Mouse (Mus musculus) liver, embryonic 15.5 days (tissue): ENCODE measurements around the gene Egln3. TPM values are rescaled to one million over a fixed set of nuclear protein-coding genes. Genes with fewer than 3 reads are reported as not detected.
A peak's percentile ranks its signal among the peaks of the same experiment; 100 is the strongest.

ENCODE experiments used
- ATAC-seq: fragments of 200-750 bp; cut with Nextera tagmentation; 2 replicates; pipeline ENCODE4 v1.8.0; 2017; ENCODE audit warnings: moderate number of reproducible peaks, mild to moderate bottlenecking, moderate library complexity; ENCODE audit not compliant: insufficient read depth
- H3K27ac ChIP-seq: fragments of 300-500 bp; sonication (generic); replicated peaks from 2 replicates; pipeline ENCODE4 v1.5.1; 2015; ENCODE audit warnings: mild to moderate bottlenecking, inconsistent platforms
- H3K27me3 ChIP-seq: fragments of 300-500 bp; sonication (generic); 2 replicates; pipeline ENCODE4 v1.6.1; 2015; ENCODE audit warnings: mild to moderate bottlenecking, inconsistent platforms
- H3K36me3 ChIP-seq: fragments of 300-500 bp; sonication (generic); replicated peaks from 2 replicates; pipeline ENCODE4 v1.6.1; 2015; ENCODE audit warnings: moderate library complexity, mild to moderate bottlenecking, inconsistent platforms
- H3K4me1 ChIP-seq: fragments of 300-500 bp; sonication (generic); replicated peaks from 2 replicates; pipeline ENCODE4 v1.6.1; 2015; ENCODE audit warnings: inconsistent platforms
- H3K4me2 ChIP-seq: fragments of 300-500 bp; sonication (generic); 2 replicates; pipeline ENCODE4 v1.6.1; 2015; ENCODE audit warnings: moderate library complexity, mild to moderate bottlenecking, inconsistent platforms
- H3K4me3 ChIP-seq: fragments of 300-500 bp; sonication (generic); replicated peaks from 2 replicates; pipeline ENCODE4 v1.5.1; 2015; ENCODE audit warnings: mild to moderate bottlenecking, inconsistent platforms
- H3K9ac ChIP-seq: fragments of 300-500 bp; sonication (generic); 2 replicates; pipeline ENCODE4 v1.6.1; 2015; ENCODE audit warnings: moderate library complexity, mild to moderate bottlenecking, inconsistent platforms
- H3K9me3 ChIP-seq: fragments of 300-500 bp; sonication (generic); replicated peaks from 2 replicates; pipeline ENCODE4 v1.6.1; 2016; ENCODE audit warnings: inconsistent platforms
- WGBS: fragments of 180-500 bp; shearing (Covaris S2); methylation state at CpG from one replicate; pipeline ENCODE4 v1.1.7; 2015; ENCODE audit warnings: mixed read lengths; ENCODE audit not compliant: insufficient replicate concordance; 5-methylcytosine and 5-hydroxymethylcytosine counted together
- polyA plus RNA-seq: library from polyadenylated mRNA; unstranded; fragments of >200 nt; fragmentation: Nextera tagmentation; extraction: Ambion mirVana; gene quantifications from 2 replicates; pipeline ENCODE4 v1.2.1, GENCODE M21; 2015

Egln3 gene
- polyA plus RNA-seq = 2.3 and 3.5 TPM in 2 replicates

DNA sequence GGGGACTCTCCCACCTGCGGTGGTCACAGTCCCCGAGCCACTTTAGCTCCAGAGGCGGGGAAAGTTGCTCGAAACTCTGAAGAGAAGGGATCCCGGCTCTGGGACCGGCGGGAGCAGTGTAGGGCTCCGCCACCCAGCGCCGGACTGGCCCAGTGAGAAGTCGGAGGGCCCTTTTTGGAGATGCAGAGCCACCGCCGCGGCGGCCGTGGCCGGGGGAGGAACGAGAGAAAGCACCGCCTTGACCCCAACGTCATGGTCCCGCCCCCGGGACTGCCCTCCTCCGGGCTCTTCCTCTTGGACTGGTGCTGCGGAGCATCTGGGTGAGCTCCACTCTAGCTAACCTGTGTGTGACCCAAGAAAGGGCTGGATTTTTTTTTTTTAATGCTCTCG, at the start of gene Egln3:
Gene Egln3 (minus strand): TSS at position 205 of the 390 bp plus-strand sequence.
- H3K27ac ChIP-seq = no peak within 1 kb of the TSS
- peak; percentile 74 for ATAC-seq
- H3K36me3 ChIP-seq = no peaks in the 10 kb centered on the region
- H3K9me3 ChIP-seq = no peaks in the 10 kb centered on the region
- H3K4me3 ChIP-seq = peak within 1 kb of the TSS; percentile 59
- under 1% methylated on average over 25 of the region's 25 CpGs for WGBS
- H3K4me1 ChIP-seq = peaks cover 16% of the 10 kb centered on the region
- H3K27me3 ChIP-seq = peaks cover 50% of the 10 kb centered on the region
- peak within 1 kb of the TSS; percentile 53 for H3K9ac ChIP-seq
- peak within 1 kb of the TSS; percentile 77 for H3K4me2 ChIP-seq

DNA sequence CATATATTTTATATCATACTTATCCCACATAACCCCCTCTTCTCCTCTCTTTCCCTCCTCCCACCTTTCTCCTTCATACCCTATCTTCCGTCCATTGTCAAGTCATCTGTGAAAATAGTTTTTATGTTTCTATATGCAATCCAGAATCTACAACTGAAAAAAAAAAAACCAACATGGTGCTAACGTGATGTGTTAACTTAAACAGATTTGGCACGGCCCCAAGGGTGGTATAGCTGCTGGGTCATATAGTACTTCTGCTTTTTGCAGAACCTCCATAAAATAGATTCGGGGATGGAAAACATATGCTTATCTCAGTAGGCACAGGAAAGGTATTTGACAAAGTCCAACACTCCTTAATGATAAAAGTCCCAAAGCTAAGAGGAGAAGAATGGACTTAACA, 49.8 kb upstream of the Egln3 start:
- no peak overlapping the region for H3K4me2 ChIP-seq
- H3K9ac ChIP-seq = no peak overlapping the region
- H3K9me3 ChIP-seq = no peaks in the 10 kb centered on the region
- WGBS = 25% methylated on average over 4 of the region's 4 CpGs
- ATAC-seq = no peak
- no peaks in the 10 kb centered on the region for H3K27me3 ChIP-seq
- H3K4me3 ChIP-seq = no peak overlapping the region
- H3K36me3 ChIP-seq = no peaks in the 10 kb centered on the region
- H3K27ac ChIP-seq = no peak overlapping the region
- H3K4me1 ChIP-seq = peaks cover 3% of the 10 kb centered on the region; the same call in 1 of the 2 replicates

DNA sequence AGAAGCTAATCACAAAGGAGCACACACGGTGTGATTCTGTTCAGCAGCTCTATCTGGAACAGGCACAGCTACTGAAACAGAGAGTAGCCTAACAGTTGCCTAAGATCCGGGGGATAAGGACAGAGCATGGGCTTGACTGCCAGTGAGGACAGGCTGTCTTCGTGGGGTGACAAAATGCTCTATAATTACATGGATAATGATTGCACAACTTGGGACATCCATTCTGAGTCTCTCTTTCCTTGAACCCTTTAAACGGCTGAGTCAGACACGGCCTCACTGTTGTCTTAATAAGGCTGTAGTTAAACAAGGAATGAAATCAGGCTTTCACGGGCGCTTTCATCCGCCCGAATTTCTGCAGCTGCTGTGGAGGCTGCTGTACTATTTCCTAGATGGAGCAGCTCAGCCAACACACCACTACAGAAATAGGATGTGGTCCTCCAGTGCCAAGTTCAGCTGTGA, 48.3 kb upstream of the Egln3 start:
- ATAC-seq = no peak
- WGBS = 60% methylated on average over 9 of the region's 9 CpGs

DNA sequence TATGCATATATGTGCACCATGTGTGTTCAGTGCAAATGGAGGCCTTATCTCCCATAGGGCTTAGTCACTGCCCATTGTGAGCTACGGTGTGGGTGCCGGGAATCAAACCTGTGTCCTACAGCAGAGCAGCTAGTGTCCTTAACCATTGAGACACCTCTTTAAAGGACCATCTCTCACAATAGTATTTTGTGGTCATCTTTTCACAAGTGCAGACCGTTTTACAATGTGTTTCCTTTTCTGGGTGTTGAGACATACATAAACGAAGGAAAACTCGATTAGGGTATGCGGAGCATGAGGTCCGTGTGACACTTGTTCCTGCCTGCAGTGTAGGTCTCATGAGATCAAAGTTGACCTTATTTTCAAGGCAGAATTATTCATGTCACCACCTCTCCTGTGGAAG, 44.2 kb upstream of the Egln3 start:
- 69% methylated on average over 7 of the region's 7 CpGs for WGBS

More for the DNA sequence above, 48.3 kb upstream of the Egln3 start:
- Histone ChIP-seq H3K9me3 (no peaks in the 10 kb centered on the region), H3K27me3 (no peaks in the 10 kb centered on the region), H3K4me2 (no peak overlapping the region), H3K4me1 (peaks cover 3% of the 10 kb centered on the region; the same call in 1 of the 2 replicates), H3K27ac (no peak overlapping the region), H3K36me3 (no peaks in the 10 kb centered on the region), H3K9ac (no peak overlapping the region), H3K4me3 (no peak overlapping the region)

DNA sequence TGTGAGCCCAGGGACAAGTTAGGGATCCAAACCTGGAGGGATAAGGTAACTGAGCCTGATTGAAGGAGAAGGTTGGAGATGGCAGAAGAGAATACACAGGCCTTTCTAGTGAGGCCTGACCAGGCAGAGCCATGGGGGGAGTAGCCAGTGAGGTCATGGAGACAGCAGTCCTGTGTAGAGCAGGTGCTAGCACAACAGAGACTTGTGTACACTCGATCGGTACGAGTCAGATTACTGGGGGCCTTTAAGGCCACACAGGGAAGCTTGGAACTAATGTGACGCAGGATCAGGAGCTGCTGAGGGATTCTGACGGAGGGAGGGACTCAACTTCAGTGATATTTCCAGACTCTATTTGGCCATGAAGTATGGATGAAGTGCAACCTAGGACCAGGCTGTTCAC, 39.5 kb upstream of the Egln3 start:
- no peaks in the 10 kb centered on the region for H3K27me3 ChIP-seq
- WGBS = 58% methylated on average over 5 of the region's 5 CpGs
- no peaks in the 10 kb centered on the region for H3K9me3 ChIP-seq
- no peak overlapping the region for H3K27ac ChIP-seq
- H3K4me1 ChIP-seq = no peaks in the 10 kb centered on the region
- H3K4me3 ChIP-seq = no peak overlapping the region
- H3K4me2 ChIP-seq = no peak overlapping the region
- H3K9ac ChIP-seq = no peak overlapping the region
- H3K36me3 ChIP-seq = no peaks in the 10 kb centered on the region
- ATAC-seq = no peak

More for the DNA sequence above, 44.2 kb upstream of the Egln3 start:
- H3K4me2 ChIP-seq = no peak overlapping the region
- no peak overlapping the region for H3K4me3 ChIP-seq
- no peaks in the 10 kb centered on the region for H3K4me1 ChIP-seq
- H3K9ac ChIP-seq = no peak overlapping the region
- no peaks in the 10 kb centered on the region for H3K27me3 ChIP-seq
- ATAC-seq = no peak
- no peak overlapping the region for H3K27ac ChIP-seq
- H3K36me3 ChIP-seq = no peaks in the 10 kb centered on the region
- no peaks in the 10 kb centered on the region for H3K9me3 ChIP-seq

DNA sequence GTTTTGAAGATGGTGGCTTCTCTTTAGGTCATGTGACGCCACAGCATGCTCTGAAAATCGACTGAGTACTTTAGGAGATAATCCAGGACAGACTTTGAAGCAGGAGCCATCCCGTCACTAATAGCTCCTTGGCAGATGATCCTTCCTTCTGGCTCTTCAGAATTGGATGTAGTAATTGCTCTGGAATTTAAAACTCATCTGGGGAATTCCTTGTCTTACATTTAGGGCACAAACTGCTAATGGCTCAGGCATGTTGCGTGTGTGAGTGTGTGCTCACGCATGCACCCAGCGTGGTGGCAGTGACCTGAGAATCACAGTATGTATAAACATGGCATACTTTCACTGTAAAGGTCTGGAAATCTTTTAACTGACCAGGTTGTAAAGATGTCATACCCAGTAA, 38.3 kb upstream of the Egln3 start:
- no peak for ATAC-seq
- Histone ChIP-seq H3K27ac (no peak overlapping the region), H3K4me3 (no peak overlapping the region), H3K27me3 (no peaks in the 10 kb centered on the region), H3K9me3 (no peaks in the 10 kb centered on the region), H3K4me2 (no peak overlapping the region), H3K9ac (no peak overlapping the region), H3K36me3 (no peaks in the 10 kb centered on the region), H3K4me1 (no peaks in the 10 kb centered on the region)
- 69% methylated on average over 6 of the region's 6 CpGs for WGBS

DNA sequence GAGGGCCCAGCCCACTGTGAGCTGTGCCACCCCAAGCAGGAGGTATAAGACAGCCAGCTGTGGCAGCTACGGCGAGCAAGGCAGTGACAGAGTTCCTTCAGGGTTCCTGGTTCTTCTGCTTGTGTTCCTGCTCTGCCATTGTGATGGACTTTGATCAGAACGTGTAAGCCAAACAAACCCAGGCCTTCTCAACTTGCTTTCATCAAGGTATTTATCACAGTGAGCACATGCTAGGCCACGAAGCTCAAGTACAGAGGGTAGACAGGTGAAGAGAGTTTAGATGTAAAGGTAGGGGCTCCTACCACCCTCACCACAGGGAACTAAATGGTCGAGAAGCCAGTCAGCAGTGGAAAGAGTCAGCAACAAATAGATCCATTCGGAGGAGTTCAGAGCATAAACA, 30.1 kb upstream of the Egln3 start:
- H3K27me3 ChIP-seq = no peaks in the 10 kb centered on the region
- WGBS = 58% methylated on average over 6 of the region's 6 CpGs

DNA sequence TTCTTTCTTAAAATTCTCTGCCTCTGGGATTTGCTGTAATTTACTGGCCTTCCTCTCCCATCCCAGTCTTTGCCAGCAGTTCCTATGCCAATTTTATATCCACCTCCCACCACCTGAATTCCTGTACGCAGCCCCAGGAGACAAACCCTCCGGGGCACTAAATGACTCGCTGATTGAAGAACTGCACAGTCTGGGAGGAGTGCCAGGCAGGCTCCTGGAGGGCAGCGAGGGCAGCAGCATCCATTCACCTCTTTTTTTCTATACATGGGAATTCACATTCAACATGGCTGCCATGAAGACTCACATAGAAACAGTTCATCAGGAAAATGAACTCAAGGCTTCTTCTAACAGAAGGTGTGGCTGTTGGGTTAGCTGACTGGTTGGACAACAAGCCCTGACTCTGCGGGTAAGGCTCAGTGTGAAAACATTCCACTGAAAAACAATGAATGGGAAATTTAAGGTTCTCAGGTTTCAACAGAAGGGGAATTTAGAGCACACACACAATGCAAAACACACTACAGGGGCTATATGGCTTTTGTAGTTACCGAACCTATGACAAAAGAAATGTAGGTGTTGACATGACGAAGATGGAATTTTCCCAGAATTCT, 29.4 kb upstream of the Egln3 start:
- H3K36me3 ChIP-seq = no peaks in the 10 kb centered on the region
- H3K4me3 ChIP-seq = no peak overlapping the region
- H3K9me3 ChIP-seq = no peaks in the 10 kb centered on the region
- no peak overlapping the region for H3K4me2 ChIP-seq
- H3K4me1 ChIP-seq = no peaks in the 10 kb centered on the region
- H3K9ac ChIP-seq = no peak overlapping the region
- no peak overlapping the region for H3K27ac ChIP-seq
- ATAC-seq = no peak
- 71% methylated on average over 7 of the region's 7 CpGs for WGBS
- H3K27me3 ChIP-seq = no peaks in the 10 kb centered on the region

More for the DNA sequence above, 30.1 kb upstream of the Egln3 start:
- H3K4me2 ChIP-seq = no peak overlapping the region
- H3K9me3 ChIP-seq = no peaks in the 10 kb centered on the region
- H3K4me1 ChIP-seq = no peaks in the 10 kb centered on the region
- H3K4me3 ChIP-seq = no peak overlapping the region
- no peak overlapping the region for H3K9ac ChIP-seq
- H3K36me3 ChIP-seq = no peaks in the 10 kb centered on the region
- no peak overlapping the region for H3K27ac ChIP-seq
- ATAC-seq = no peak

DNA sequence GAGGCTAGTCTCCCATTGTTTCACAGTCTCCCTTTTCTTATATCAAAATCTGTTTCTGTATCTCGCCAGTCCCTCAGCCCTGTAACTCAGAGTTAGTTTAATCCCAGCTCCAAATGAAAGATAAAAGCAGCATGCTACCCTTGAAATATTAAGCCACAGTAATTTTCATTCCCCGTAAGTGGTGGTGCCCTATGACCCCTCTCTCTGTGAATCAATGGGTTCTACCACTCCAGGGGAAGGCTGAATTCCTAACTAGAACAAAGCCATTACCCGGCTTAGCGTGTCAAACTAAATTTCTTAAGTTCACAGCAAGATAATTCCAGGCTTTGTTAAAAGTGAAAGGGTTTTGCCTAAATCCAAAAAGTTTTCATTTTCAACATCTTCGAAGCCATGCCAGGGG, 28.8 kb upstream of the Egln3 start:
- 66% methylated on average over 5 of the region's 5 CpGs for WGBS
- no peak for ATAC-seq
- H3K9ac ChIP-seq = no peak overlapping the region
- no peak overlapping the region for H3K4me3 ChIP-seq
- no peaks in the 10 kb centered on the region for H3K36me3 ChIP-seq
- no peaks in the 10 kb centered on the region for H3K4me1 ChIP-seq
- no peaks in the 10 kb centered on the region for H3K9me3 ChIP-seq
- H3K27me3 ChIP-seq = no peaks in the 10 kb centered on the region
- no peak overlapping the region for H3K27ac ChIP-seq
- no peak overlapping the region for H3K4me2 ChIP-seq

DNA sequence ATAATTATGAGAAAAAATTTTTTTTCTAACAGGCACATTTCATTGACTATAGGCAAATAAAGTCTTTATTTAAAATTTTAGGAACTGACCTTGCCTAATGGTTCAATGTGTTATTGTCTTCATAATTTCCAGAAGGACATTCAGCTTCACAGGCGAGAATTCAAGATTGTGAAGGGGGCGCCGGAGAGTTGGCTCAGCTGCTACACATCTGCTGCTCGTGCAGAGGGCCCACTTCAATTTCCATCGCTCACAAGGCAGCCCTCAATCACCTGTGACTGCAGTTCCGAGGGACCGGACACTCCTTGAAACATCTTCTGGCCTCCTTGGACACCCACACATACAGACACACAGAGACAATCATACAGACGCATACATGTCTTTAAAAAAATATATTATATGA, 23.9 kb upstream of the Egln3 start:
- Histone ChIP-seq H3K27ac (no peak overlapping the region), H3K4me3 (no peak overlapping the region), H3K4me2 (no peak overlapping the region), H3K27me3 (no peaks in the 10 kb centered on the region), H3K4me1 (no peaks in the 10 kb centered on the region), H3K9ac (no peak overlapping the region), H3K9me3 (no peaks in the 10 kb centered on the region), H3K36me3 (no peaks in the 10 kb centered on the region)
- WGBS = 60% methylated on average over 8 of the region's 8 CpGs
- no peak for ATAC-seq

DNA sequence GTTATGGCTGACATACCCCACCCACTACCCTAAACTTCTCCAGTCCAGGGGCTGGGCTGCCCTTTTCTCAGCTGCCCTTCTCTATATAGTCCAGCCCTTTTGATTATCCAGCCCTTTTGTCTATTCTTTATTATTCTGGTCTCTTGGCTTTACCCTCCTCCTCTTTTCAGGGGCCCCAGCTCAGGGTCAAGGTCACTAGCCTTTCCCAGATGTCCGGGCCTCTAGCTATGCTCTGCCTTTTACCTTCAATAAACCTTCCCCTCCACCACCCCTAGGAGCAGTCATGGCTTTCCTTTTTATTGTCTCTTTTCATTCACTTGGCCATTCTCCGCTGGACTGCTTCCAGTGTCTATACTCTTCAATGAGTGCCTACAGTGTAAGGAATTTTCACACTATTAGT, 22.7 kb upstream of the Egln3 start:
- 52% methylated on average over 2 of the region's 2 CpGs for WGBS
- Histone ChIP-seq H3K27me3 (no peaks in the 10 kb centered on the region), H3K4me2 (no peak overlapping the region), H3K9ac (no peak overlapping the region), H3K27ac (no peak overlapping the region), H3K4me3 (no peak overlapping the region), H3K4me1 (no peaks in the 10 kb centered on the region), H3K9me3 (no peaks in the 10 kb centered on the region), H3K36me3 (no peaks in the 10 kb centered on the region)
- ATAC-seq = no peak

DNA sequence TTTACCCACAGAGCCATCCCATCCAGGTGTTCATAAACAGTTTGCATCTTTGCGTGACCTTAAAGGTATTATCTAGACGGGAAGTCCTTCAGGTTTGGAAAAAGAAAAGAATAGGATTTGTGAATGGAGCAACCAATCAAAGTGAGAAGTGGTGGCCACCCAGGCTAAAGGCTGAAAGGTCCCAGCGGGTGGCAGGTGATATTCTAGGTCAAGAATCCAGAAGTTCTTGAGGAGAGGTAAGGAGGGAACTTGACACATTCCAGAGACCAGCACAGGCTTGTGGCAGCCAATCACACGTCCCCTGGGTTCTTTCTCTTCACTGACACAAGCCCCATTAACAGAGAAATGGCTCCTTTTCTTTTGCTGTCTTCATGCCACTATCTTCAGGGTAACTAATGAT, 21.9 kb upstream of the Egln3 start:
- no peaks in the 10 kb centered on the region for H3K36me3 ChIP-seq
- H3K4me1 ChIP-seq = no peaks in the 10 kb centered on the region
- H3K27me3 ChIP-seq = no peaks in the 10 kb centered on the region
- no peak overlapping the region for H3K9ac ChIP-seq
- H3K27ac ChIP-seq = no peak overlapping the region
- no peaks in the 10 kb centered on the region for H3K9me3 ChIP-seq
- 42% methylated on average over 4 of the region's 4 CpGs for WGBS
- no peak overlapping the region for H3K4me2 ChIP-seq
- no peak for ATAC-seq
- H3K4me3 ChIP-seq = no peak overlapping the region
